Mouse (Mus musculus): ENCODE measurements around the gene Stard10.

Gene Stard10

GRCm38 (mm10) chr7:101330841-101331173 is 13.9 kb downstream of the Stard10 start:
- DNase-seq (ENCODE audit: low spot score in 2 of 2): no peak

- no peak for DNase-seq (ENCODE audit: low spot score in 2 of 2)
Observed at GRCm38 (mm10) chr7:101332045-101332831, 15.4 kb downstream of the Stard10 start.

- no peak for DNase-seq (ENCODE audit: low spot score in 2 of 2)
Observed at GRCm38 (mm10) chr7:101335228-101335627, 18.3 kb downstream of the Stard10 start.

GRCm38 (mm10) chr7:101336686-101337085 is 19.8 kb downstream of the Stard10 start:
- no peak for DNase-seq (ENCODE audit: low spot score in 2 of 2)

GRCm38 (mm10) chr7:101337401-101337800 is 20.5 kb downstream of the Stard10 start:
- no peak for DNase-seq (ENCODE audit: low spot score in 2 of 2)

- DNase-seq (ENCODE audit: low spot score in 2 of 2): no peak
Observed at GRCm38 (mm10) chr7:101341405-101341804, 24.5 kb downstream of the Stard10 start.

- DNase-seq (ENCODE audit: low spot score in 2 of 2): no peak
Observed at GRCm38 (mm10) chr7:101343135-101343534, 26.2 kb downstream of the Stard10 start.

GRCm38 (mm10) chr7:101344892-101345291 is 28.0 kb downstream of the Stard10 start:
- DNase-seq (ENCODE audit: low spot score in 2 of 2): no peak

GRCm38 (mm10) chr7:101346991-101347390 is 30.1 kb downstream of the Stard10 start:
- no peak for DNase-seq (ENCODE audit: low spot score in 2 of 2)

GRCm38 (mm10) chr7:101347767-101348270 is 30.9 kb downstream of the Stard10 start, which contains the start of gene Arap1:
Gene Arap1 (plus strand): TSS chr7:101348067.
- no peak for DNase-seq (ENCODE audit: low spot score in 2 of 2)

GRCm38 (mm10) chr7:101348312-101348711 is 31.4 kb downstream of the Stard10 start:
- no peak for DNase-seq (ENCODE audit: low spot score in 2 of 2)

GRCm38 (mm10) chr7:101349861-101350260 is 33.0 kb downstream of the Stard10 start:
- peak; percentile 33 to 56 for DNase-seq (ENCODE audit: low spot score in 2 of 2)

GRCm38 (mm10) chr7:101352404-101352803 is 35.5 kb downstream of the Stard10 start:
- DNase-seq (ENCODE audit: low spot score in 2 of 2): no peak

- no peak for DNase-seq (ENCODE audit: low spot score in 2 of 2)
Observed at GRCm38 (mm10) chr7:101354423-101354822, 37.5 kb downstream of the Stard10 start.

- no peak for DNase-seq (ENCODE audit: low spot score in 2 of 2)
Observed at GRCm38 (mm10) chr7:101355551-101356100, 38.7 kb downstream of the Stard10 start.

- no peak for DNase-seq (ENCODE audit: low spot score in 2 of 2)
Observed at GRCm38 (mm10) chr7:101356868-101357267, 40.0 kb downstream of the Stard10 start.

- no peak for DNase-seq (ENCODE audit: low spot score in 2 of 2)
Observed at GRCm38 (mm10) chr7:101360406-101360805, 43.5 kb downstream of the Stard10 start.

GRCm38 (mm10) chr7:101361021-101361420 is 44.1 kb downstream of the Stard10 start:
- no peak for DNase-seq (ENCODE audit: low spot score in 2 of 2)

- no peak for DNase-seq (ENCODE audit: low spot score in 2 of 2)
Observed at GRCm38 (mm10) chr7:101361767-101362166, 44.9 kb downstream of the Stard10 start.

GRCm38 (mm10) chr7:101362791-101363191 is 45.9 kb downstream of the Stard10 start:
- DNase-seq (ENCODE audit: low spot score in 2 of 2): no peak

- no peak for DNase-seq (ENCODE audit: low spot score in 2 of 2)
Observed at GRCm38 (mm10) chr7:101363914-101364313, 47.0 kb downstream of the Stard10 start.

- no peak for DNase-seq (ENCODE audit: low spot score in 2 of 2)
Observed at GRCm38 (mm10) chr7:101367901-101368852, 51.3 kb downstream of the Stard10 start.

All from left cerebral cortex, adult 9 months (tissue).